25 mouse cellular contexts compared by ENCODE assay signal in genomic region chr13:24943303-24943702, GRCm38 (mm10). TPM values are rescaled to one million over a fixed set of nuclear protein-coding genes. Genes with fewer than 3 reads are reported as not detected.
"Had no signal": no experiment of that assay in that cellular context is flagged by ENCODE, and none has a peak within 500 bp of the region (broad histone marks: within the 10 kb centered on the region; RNA-seq: fewer than 3 reads in every experiment).

No protein-coding gene starts in this region.

- H3K27me3 ChIP-seq: intestine, embryonic 15.5 days; kidney, embryonic 15.5 days; limb, embryonic 13.5 days; lung, embryonic 15.5 days; midbrain, embryonic 13.5 days; neural tube, embryonic 13.5 days; stomach, embryonic 15.5 days had no signal

- H3K9me3 ChIP-seq: intestine, embryonic 15.5 days; kidney, embryonic 15.5 days; limb, embryonic 10.5 days; limb, embryonic 13.5 days; lung, embryonic 15.5 days; megakaryocyte, embryonic 14.5 days; midbrain, embryonic 10.5 days; midbrain, embryonic 13.5 days; neural tube, embryonic 13.5 days; stomach, embryonic 15.5 days had no signal

- H3K27ac ChIP-seq: intestine, embryonic 15.5 days; kidney, embryonic 15.5 days; limb, embryonic 10.5 days; limb, embryonic 13.5 days; lung, embryonic 15.5 days; midbrain, embryonic 10.5 days; midbrain, embryonic 13.5 days; neural tube, embryonic 13.5 days; stomach, embryonic 15.5 days had no signal

- H3K4me1 ChIP-seq: intestine, embryonic 15.5 days had no signal

- H3K4me2 ChIP-seq: intestine, embryonic 15.5 days; kidney, embryonic 15.5 days; limb, embryonic 13.5 days; lung, embryonic 15.5 days; midbrain, embryonic 13.5 days; stomach, embryonic 15.5 days had no signal

- H3K4me3 ChIP-seq: intestine, embryonic 15.5 days; kidney, embryonic 15.5 days; limb, embryonic 10.5 days; limb, embryonic 13.5 days; lung, embryonic 15.5 days; megakaryocyte, embryonic 14.5 days; midbrain, embryonic 10.5 days; midbrain, embryonic 13.5 days; myocyte; neural tube, embryonic 13.5 days; stomach, embryonic 15.5 days had no signal

- H3K9ac ChIP-seq: intestine, embryonic 15.5 days; kidney, embryonic 15.5 days; limb, embryonic 13.5 days; lung, embryonic 15.5 days; midbrain, embryonic 13.5 days; neural tube, embryonic 13.5 days; stomach, embryonic 15.5 days had no signal

- H3K36me3 ChIP-seq: intestine, embryonic 15.5 days; kidney, embryonic 15.5 days; limb, embryonic 10.5 days; limb, embryonic 13.5 days; lung, embryonic 15.5 days; midbrain, embryonic 10.5 days; midbrain, embryonic 13.5 days; neural tube, embryonic 13.5 days; stomach, embryonic 15.5 days had no signal

- DNase-seq: kidney, adult 11 months; kidney, adult 8-10 months; kidney, postnatal 10 days; kidney, postnatal 36 days; layer of hippocampus, adult 9-11 months; lung, adult 18-20 months; lung, postnatal 10 days; lung, postnatal 36 days; right cerebral cortex, postnatal 25 days; spleen, adult 18-20 months; thymus, adult 2 months; thymus, postnatal 14 days had no signal

- ATAC-seq: intestine, embryonic 15.5 days; midbrain, embryonic 13.5 days; midbrain, embryonic 16.5 days had no signal

RNA-seq across cellular contexts. Expression of gene Aldh5a1, which starts 5.8 kb away (rescaled TPM):
- total RNA-seq: monocyte, adult 5-6 weeks had no signal
